Mouse (Mus musculus) spleen, postnatal 36 days (tissue): ENCODE data around the gene Secisbp2.

ENCODE experiments used
- DNase-seq, 2 experiments: peaks; one replicate each; pipeline ENCODE4 v3.0.0; 2022; ENCODE audit warnings: low spot score in 2 of 2, mixed read lengths in 1 of 2

Gene Secisbp2

DNA sequence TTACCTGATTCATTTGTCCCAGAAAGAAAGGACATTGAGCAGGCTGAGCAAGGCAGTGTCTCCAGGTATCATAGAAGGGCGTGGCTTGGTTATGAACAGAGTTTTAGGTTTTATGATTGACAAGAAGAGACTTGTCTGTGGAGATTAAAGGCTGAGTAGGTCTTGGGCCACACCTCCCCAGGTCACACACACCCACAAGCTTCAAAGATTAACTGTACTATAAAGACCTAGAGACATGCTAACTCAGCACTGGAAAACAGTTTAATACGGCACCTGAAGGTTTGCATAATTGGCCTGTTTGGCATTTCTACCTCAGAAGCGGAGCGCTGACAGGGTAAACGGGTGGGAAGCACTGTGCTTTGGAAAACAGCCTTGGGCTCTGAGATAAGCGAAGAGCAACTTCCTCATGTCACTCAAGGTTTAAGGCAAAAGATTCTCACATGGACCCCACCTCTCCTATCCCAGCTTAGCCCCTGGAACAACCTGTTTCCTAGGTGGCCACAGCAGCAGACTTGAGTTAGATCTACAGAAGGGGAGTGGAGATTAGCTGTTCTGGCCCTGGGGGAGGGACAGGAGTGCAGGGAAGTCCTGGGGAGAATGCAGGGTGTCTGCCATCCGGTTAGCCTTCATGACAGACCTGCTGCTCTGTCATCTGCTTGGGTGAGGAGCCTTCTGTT is 33.9 kb downstream of the Secisbp2 start:
- DNase-seq = no peak

- no peak for DNase-seq
Observed at GRCm38 (mm10) chr13:51686966-51687365, 35.5 kb downstream of the Secisbp2 start.

GRCm38 (mm10) chr13:51688688-51689087 is 37.2 kb downstream of the Secisbp2 start:
- DNase-seq = no peak

- DNase-seq = no peak
Observed at GRCm38 (mm10) chr13:51696481-51696880, 45.0 kb downstream of the Secisbp2 start.

GRCm38 (mm10) chr13:51697455-51697854 is 46.0 kb downstream of the Secisbp2 start:
- DNase-seq = no peak

DNA sequence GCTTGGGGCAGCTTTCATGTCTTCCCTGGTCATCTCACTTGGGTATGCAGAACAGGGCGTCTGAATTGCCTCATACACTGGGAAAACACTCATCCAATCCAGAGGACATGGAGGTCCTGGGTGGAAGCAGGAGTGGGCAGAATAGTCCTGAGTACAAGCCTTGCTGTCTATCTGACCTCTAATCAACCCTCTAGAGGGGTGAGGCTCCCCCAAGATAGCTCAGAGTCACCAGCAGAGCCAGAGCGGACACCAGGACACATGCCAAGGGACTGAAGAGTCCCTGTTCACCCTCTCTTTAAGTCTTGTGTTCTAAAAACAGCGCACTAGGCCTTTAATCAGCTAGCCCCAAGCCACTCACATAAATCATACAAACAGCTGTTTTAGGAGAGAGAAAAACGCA is 46.4 kb downstream of the Secisbp2 start:
- DNase-seq = no peak

DNA sequence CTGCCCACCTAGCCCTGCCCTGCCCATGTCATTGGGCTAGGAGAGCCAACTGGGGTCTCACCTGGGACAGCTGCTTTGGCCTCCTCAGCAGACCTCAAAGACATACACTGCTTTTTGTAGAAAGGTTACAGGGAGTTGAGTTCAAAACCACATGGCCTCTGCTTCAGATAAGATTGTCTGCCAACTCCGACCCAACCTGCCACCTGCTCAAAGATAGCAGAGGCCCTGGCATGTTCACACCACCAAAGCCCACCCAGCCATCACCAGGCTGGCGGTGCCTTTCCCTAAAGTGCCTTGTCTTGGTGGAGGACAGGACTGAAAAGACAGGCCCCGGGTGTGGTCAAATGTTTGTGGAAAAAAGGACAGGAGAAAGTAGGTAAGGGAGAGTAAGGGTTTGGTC is 46.8 kb downstream of the Secisbp2 start:
- no peak for DNase-seq

- no peak for DNase-seq
Observed at GRCm38 (mm10) chr13:51703893-51704292, 52.4 kb downstream of the Secisbp2 start.

GRCm38 (mm10) chr13:51705882-51706854 is 54.7 kb downstream of the Secisbp2 start:
- DNase-seq = no peak

- no peak for DNase-seq
Observed at GRCm38 (mm10) chr13:51710738-51711137, 59.2 kb downstream of the Secisbp2 start.

DNA sequence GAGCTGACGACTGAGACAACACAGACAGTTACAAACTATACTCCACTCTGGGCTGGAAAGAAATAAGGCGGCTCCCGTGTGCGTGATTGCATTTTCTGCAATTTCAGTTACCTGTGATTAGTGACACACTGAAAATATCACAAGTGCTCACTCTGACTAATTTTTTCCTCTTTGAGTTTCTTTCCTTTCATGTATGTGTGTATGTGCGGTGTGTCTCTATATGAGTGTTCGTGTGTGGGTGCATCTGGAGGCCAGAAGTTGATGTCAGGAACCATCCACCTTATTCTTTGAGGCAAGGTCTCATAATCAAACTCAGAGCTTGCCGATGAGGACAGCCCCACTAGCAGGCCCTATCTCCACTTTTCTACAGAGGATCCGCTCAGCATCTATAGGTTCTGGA is 60.5 kb downstream of the Secisbp2 start:
- DNase-seq = no peak

DNA sequence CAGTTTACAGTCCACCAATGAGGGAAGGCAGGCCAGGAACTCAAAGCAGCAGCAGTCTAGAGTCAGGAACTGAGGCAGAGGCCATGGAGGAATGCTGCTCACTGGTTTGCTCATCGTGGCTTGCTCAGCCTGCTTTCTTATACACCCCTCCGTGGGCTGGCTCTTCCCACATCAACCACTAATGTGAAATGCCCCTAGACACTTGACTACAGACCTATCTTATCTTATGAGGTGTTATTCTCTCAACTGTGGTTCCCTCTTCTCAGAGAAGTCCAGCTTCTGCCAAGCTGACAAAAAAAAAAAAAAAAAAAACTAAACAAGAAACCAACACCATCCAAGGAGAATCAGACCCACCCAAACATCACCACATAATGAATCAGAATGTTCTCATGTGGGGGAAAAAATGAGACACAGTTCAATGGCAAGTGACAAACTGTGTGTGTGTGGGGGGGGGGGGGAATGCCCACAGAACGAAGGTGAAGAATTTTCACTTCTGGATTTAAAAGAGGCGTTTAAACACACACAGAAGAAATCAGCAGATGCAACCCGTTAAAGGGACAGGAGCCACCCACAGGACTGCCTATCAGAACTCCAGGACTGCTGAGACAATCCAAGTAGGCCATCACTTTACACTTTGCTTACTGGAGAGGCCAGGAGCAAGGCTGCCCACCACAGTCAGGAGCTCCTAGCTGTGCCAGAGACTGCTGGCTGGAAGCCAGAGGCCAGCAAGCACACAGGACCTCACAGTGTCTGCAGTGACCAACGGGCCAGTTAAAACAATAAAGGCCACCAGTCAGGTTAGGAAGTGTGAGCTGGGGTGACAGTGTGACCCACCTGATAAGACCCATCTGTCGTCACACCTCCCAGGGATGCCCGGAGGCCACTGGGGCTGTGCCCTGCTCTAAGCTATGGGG is 65.1 kb downstream of the Secisbp2 start:
- no peak for DNase-seq

DNA sequence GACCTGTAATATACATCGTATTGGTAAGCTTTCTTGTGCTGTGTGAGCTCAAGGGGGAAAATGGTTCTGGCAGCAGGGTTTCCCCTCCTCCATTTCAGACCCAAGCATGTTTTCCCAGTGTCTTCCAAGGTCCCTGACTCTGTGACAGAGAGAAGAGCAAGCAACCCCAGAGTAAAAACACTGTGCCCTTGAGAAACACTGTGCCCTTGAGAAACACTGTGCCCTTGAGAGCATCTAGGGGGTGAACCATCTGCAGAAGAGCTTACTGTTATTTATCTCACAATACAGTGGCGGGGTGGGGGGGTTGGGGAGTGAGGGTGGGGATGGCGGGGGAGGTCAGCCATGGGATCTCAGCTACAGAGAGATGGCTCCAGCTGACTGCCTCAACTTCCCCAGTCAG is 67.8 kb downstream of the Secisbp2 start:
- no peak for DNase-seq

- DNase-seq = no peak
Observed at GRCm38 (mm10) chr13:51720556-51720955, 69.1 kb downstream of the Secisbp2 start.

DNA sequence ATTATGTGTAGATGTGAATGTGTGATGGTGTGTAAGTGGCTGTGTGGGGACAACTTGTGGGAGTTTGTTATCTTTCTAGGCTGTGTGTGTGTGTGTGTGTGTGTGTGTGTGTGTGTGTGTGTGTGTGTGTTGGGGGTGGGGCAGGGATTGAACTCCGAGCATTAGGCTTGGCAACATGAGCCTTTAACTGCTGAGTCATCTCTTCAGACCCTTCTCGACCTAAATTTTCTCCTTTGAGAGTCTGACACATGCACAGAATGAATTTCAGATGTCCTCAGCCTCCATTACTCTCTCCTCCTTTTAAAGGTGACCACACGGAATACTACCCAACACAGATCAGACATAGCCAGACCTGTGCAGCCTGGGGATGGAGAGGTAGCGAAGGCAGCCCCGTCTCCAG is 71.6 kb downstream of the Secisbp2 start:
- no peak for DNase-seq

DNA sequence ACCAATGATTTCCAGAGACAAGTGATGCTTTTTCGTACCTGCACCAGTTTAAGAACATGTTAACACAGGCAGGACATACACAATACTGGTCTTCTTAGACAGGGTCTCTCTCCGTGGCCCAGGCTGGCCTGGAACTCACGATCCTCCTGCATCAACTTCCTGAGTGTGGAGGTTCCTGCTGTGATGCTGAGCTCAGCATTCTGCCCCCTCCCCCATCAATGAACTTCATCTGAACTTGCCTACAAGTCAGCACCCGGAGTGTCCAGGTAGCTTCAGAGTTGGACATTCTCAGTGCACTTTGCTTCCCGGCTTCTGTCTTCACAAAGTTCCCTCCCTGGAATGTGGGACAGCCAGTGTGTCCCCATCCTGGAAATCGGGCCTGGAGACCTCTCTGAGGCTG is 73.1 kb downstream of the Secisbp2 start:
- DNase-seq = no peak

- no peak for DNase-seq
Observed at GRCm38 (mm10) chr13:51725446-51725845, 73.9 kb downstream of the Secisbp2 start.

DNA sequence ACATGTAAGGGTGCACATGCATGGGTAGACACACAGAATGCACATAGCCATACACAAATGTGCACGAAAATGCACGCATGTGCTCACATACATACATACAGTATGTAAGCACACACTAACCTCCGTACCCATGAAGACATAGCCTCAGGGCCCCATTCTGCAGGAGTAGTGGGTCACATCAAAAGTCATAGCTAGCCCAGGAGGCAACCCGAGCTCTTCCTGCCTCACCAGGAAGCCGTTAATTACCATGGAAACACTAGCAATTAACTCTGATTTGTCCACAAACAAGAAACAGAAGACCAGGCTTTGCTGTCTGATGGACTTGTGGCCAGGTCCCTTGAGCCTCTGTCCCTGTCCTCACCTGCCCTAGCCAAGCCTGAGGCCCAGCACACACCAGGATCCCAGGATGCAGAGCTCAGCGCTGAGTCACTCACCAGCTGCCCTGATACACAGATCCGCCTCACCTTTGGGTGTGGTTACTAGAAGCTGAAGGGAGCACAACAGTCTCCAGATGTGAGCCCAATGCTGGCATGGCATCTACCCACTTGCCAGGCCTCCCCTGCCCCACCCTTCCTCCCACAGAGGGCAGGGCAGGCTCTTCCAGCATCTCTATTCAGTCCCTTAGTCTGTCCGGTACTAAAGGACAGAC is 74.6 kb downstream of the Secisbp2 start:
- no peak for DNase-seq

DNA sequence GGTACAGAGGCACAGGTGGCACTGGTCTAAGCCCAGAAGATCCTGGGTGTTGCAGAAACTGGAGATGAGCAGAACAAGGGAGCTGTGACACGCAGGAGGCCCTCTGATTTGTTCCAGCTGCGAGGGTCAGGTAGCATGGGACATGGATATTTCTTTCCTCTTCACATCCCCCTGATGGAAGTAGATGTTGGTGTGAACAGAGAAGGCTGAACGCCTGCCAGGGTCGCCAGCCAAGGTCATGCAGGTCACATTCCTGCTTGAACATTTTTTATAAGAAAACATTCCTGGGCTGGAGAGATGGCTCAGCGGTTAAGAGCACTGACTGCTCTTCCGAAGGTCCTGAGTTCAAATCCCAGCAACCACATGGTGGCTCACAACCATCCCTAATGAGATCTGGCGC is 75.9 kb downstream of the Secisbp2 start:
- no peak for DNase-seq

DNA sequence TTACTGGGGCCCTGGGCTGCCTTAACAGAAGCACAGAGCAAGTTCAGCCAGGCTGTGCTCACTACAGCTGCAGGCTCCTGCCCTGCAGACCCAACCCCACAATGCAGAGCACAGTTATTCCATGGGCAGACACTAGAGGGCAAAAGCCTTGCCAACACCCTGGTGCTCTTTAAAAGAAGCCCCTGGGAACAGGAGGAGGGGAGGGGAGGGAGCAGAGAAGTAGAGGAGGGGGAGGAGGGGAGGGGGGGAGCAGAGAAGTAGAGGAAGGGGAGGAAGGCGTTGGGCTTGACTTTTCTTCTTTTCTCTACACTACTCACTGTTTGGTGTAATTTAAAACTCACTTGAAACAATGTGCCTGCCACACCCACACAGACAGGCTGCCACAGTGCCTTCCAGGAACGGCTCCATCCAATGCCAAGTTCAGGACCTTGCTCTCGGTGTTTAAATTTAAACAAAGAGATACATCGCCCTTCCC is 78.4 kb downstream of the Secisbp2 start:
- peak in 1 of 2 experiments; percentile 38 for DNase-seq

DNA sequence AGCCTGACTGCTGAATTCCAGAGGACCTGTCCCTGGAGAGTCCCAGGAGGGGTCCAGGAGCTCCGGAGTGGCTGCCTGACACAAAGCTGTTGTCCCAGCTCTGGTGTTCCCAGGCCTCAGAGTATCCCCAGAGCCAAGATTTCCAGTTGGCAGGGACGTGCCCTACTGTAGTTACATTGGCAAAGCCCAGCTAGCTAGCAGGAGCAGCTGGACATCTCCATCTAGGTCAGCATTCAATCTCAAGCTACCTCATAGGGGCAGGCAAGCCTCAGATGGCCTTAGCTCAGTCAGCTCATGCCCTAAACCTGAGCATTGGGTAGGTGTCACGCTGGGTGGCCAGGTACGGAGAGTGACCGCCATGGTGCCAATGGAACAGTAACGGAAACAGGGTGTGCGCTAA is 80.0 kb downstream of the Secisbp2 start:
- DNase-seq = no peak
